Mouse (Mus musculus): ENCODE results near the gene Ak3. TPM values are rescaled to one million over a fixed set of nuclear protein-coding genes. Genes with fewer than 3 reads are reported as not detected.
A peak's percentile ranks its signal among the peaks of the same experiment; 100 is the strongest.

Gene Ak3
- total RNA-seq, 2 experiments from 2014 or later = 73.8 to 77.5 TPM

DNA sequence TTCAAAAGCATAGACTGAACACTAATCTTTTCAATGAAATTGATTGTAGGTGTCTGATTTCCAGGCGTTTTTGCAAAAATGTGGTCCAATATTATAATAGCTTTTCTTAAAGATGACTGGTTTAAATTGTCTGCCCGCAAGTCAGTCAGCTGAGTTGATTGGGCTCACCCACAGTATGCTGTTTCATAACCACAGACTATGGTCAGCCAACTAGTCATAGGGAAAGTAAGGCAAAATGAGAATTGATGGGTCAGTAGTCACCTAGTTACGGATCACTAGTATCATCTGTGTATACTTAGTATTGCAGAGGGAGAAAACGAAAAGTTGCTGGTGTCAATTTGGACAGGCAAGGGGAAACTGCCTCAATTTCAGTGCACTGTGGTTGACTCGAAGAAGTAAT, 56.4 kb downstream of the Ak3 start:
- DNase-seq = no peak

- DNase-seq = no peak
Observed at GRCm38 (mm10) chr19:28990590-28991221, 57.1 kb downstream of the Ak3 start.

DNA sequence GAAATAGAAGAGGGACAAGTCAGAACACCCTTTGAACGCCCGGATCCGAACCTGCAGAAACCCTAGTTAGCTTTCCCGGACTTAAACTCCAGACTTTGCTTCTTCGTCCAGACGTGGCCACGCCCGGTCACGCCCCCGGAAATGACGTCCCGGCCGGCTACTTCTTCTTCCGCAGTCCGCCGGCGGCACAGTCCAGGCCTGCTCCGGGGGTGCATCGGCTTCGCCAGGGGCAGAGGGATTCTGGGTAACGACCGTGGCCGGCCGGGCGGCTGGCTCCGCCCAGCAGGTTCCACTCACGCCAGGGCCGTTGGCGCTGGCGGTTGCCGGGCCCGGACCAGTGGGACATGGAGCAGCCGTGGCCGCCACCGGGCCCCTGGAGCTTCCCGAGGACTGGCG, 57.6 kb downstream of the Ak3 start, which contains the start of gene Cdc37l1:
Cdc37l1 (plus strand) TSS at position 159 of the 396 bp plus-strand sequence.
- peak; percentile 99 for DNase-seq

DNA sequence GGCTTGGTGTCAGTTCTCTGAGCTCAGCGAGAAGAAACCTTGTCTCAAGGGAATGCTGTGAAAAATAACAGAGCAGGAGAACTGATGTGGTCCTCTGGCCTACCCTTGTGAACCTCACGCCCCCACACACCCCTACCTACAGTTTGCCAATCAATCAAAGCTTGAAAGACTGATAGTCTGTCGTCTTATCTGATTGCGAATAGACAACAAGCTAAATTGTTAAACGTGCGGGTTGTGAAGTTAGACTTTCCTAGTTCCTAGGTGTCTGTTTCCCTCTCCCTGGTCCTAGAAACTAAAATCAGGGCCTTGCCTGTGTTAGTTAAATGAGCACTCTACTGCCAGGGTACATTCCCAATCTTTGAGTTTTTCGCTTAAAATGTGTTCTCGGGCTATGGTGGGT, 58.2 kb downstream of the Ak3 start:
- DNase-seq = no peak

- no peak for DNase-seq
Observed at GRCm38 (mm10) chr19:28982617-28983016, 65.1 kb downstream of the Ak3 start.

DNA sequence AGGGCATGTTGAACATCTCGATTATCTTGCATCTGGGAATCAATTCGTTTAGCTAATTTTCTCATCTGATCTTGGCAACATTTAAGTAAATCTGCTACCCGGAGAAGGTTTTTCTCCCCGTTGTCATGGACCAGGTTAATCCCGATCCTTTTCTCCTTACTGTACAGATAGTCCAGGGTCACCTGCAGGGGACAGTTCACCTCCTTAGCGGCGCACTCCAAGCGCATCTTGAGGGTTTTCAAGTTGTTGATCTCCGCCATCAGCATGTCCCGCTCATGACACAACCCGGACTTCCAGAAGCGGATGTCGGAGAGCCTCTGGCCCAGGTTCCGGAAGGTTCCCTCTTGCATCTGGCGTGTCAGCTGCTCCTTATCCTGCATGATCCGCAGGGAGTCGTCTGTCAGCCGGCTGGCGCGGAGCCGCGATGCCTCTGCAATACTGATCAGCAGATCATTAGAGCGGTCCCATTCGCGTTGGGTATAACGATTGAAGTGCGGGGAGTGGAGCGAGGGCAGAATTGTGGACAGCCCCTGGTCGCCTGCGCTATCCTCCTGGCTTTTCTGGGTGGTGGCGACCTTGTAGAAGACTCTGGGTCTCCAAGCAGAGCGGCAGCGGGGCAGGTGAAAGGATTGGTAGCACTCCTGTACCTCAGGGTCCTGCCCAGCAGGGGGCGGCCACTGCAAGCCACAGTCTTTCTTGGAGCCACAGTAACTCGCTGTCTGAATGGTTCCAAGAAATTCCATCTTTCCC, 72.7 kb downstream of the Ak3 start:
- DNase-seq = peak; percentile 84

Other genes with a start within 250 kb of the Ak3 start
- gene Slc1a1, start 212.9 kb downstream of the Ak3 start, total RNA-seq (2021) = 1 to 10 TPM; 1.7 to 1.9 TPM
- gene Plpp6, start 84.0 kb downstream of the Ak3 start, total RNA-seq (2021) = 1 to 10 TPM; 6.6 to 7.0 TPM
- 10 to 100 TPM; 16.1 to 19.5 TPM for gene 4430402I18Rik, start 80.2 kb downstream of the Ak3 start, total RNA-seq (2021)
- 10 to 100 TPM; 61.7 to 67.8 TPM for gene Cdc37l1, start 57.6 kb downstream of the Ak3 start, total RNA-seq (2021)
- gene Rcl1, start 53.4 kb upstream of the Ak3 start, total RNA-seq (2021) = 1 to 10 TPM; 7.5 to 7.7 TPM
- gene Jak2, start 203.9 kb upstream of the Ak3 start, total RNA-seq (2021) = 10 to 100 TPM; 17.8 to 18.0 TPM